Mouse (Mus musculus) kidney, embryonic 15.5 days (tissue): ENCODE results near the gene Usp42. TPM values are rescaled to one million over a fixed set of nuclear protein-coding genes. Genes with fewer than 3 reads are reported as not detected.

Experiments
- ATAC-seq: fragments of 200-750 bp; cut with Nextera tagmentation; replicated peaks from 2 replicates; pipeline ENCODE4 v1.8.0; 2017; ENCODE audit warnings: moderate TSS enrichment; ENCODE audit not compliant: low FRiP score
- H3K27ac ChIP-seq: fragments of 300-500 bp; sonication (generic); 2 replicates; pipeline ENCODE4 v1.5.1; 2015; ENCODE audit warnings: mild to moderate bottlenecking, inconsistent platforms
- H3K27me3 ChIP-seq: fragments of 300-500 bp; sonication (generic); 2 replicates; pipeline ENCODE4 v1.6.1; 2015; ENCODE audit warnings: inconsistent platforms
- H3K36me3 ChIP-seq: fragments of 300-500 bp; sonication (generic); 2 replicates; pipeline ENCODE4 v1.6.1; 2015; ENCODE audit warnings: inconsistent platforms
- H3K4me1 ChIP-seq: fragments of 300-500 bp; sonication (generic); 2 replicates; pipeline ENCODE4 v1.6.1; 2015; ENCODE audit warnings: inconsistent platforms
- H3K4me2 ChIP-seq: fragments of 300-500 bp; sonication (generic); 2 replicates; pipeline ENCODE4 v1.6.1; 2015; ENCODE audit warnings: moderate library complexity, mild to moderate bottlenecking, inconsistent platforms
- H3K4me3 ChIP-seq: fragments of 300-500 bp; sonication (generic); replicated peaks from 2 replicates; pipeline ENCODE4 v1.5.1; 2015; ENCODE audit warnings: mild to moderate bottlenecking, inconsistent platforms
- H3K9ac ChIP-seq: fragments of 300-500 bp; sonication (generic); 2 replicates; pipeline ENCODE4 v1.6.1; 2015; ENCODE audit warnings: mild to moderate bottlenecking, inconsistent platforms
- H3K9me3 ChIP-seq: fragments of 300-500 bp; sonication (generic); replicated peaks from 2 replicates; pipeline ENCODE4 v1.6.1; 2016; ENCODE audit warnings: inconsistent platforms
- WGBS: fragments of 180-500 bp; shearing (Covaris S2); methylation state at CpG from one replicate; pipeline ENCODE4 v1.1.7; 2015; ENCODE audit warnings: mixed read lengths; 5-methylcytosine and 5-hydroxymethylcytosine counted together
- polyA plus RNA-seq: library from polyadenylated mRNA; unstranded; fragments of >200 nt; fragmentation: Nextera tagmentation; extraction: Ambion mirVana; gene quantifications from 2 replicates; pipeline ENCODE4 v1.2.1, GENCODE M21; 2015

The Usp42 gene
- polyA plus RNA-seq, 1 experiment from 2014 or later: 17.9 TPM

GRCm38 (mm10) chr5:143684911-143685390, 47.1 kb downstream of the Usp42 start:
- ATAC-seq: no peak
- 83% methylated on average over 8 of the region's 8 CpGs for WGBS
- H3K27me3 ChIP-seq: no peaks in the 10 kb centered on the region

GRCm38 (mm10) chr5:143683696-143684095, 48.4 kb downstream of the Usp42 start:
- Histone ChIP-seq H3K27me3 (no peaks in the 10 kb centered on the region), H3K4me2 (no peak overlapping the region), H3K27ac (peak overlapping the region; percentile 28; the same call in 1 of the 2 replicates), H3K36me3 (peaks cover 31% of the 10 kb centered on the region), H3K4me3 (no peak overlapping the region), H3K9ac (no peak overlapping the region), H3K9me3 (no peaks in the 10 kb centered on the region), H3K4me1 (peaks cover 23% of the 10 kb centered on the region)
- 37% methylated on average over 6 of the region's 6 CpGs for WGBS
- ATAC-seq: 0 out of 2 replicates have a peak, but pooled peaks have one; percentile 43

More at GRCm38 (mm10) chr5:143684911-143685390, 47.1 kb downstream of the Usp42 start:
- Histone ChIP-seq H3K9ac (no peak overlapping the region), H3K36me3 (peaks cover 39% of the 10 kb centered on the region), H3K4me2 (no peak overlapping the region), H3K4me3 (no peak overlapping the region), H3K27ac (no peak overlapping the region), H3K9me3 (no peaks in the 10 kb centered on the region), H3K4me1 (peaks cover 16% of the 10 kb centered on the region)

- H3K4me2 ChIP-seq: no peak overlapping the region
- no peak overlapping the region for H3K27ac ChIP-seq
- H3K9me3 ChIP-seq: no peaks in the 10 kb centered on the region
- H3K4me1 ChIP-seq: peaks cover 54% of the 10 kb centered on the region
- H3K9ac ChIP-seq: no peak overlapping the region
- H3K4me3 ChIP-seq: no peak overlapping the region
- no peaks in the 10 kb centered on the region for H3K27me3 ChIP-seq
- no peaks in the 10 kb centered on the region for H3K36me3 ChIP-seq
- no peak for ATAC-seq
- 68% methylated on average over 6 of the region's 6 CpGs for WGBS
Observed at GRCm38 (mm10) chr5:143679654-143680053, 52.4 kb downstream of the Usp42 start.

DNA sequence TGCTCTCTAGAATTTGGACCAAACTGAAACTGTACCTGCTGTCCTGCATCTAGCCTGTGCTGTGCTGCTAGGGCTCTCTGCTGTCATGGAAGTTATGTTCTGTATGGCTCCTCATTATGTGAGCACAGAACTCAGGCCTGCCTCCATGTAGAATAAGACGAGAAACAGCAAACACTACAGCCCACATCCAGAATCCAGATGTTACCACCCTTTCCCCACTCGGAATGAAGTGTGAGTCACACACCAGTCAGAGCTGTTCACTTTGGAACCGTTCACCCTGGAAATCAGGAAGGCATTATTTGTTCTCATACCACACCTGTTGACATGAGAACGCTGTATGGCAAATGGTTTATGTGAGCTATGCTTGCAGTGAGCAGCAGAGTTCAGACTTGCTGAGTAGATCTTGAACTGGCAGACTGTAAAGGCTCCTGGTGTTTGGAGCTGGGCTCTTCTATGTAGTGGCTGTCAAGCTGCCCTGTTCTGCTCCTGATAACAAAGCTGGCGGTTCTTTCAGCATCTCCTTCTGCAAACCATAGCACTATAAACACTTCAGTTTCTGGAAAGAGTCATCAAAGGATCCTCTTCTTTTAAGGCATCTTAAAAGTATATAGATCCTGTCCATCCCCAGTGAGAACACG, 53.3 kb downstream of the Usp42 start:
- ATAC-seq: no peak
- Histone ChIP-seq H3K27me3 (no peaks in the 10 kb centered on the region), H3K9ac (no peak overlapping the region), H3K4me3 (no peak overlapping the region), H3K4me2 (no peak overlapping the region), H3K4me1 (peaks cover 56% of the 10 kb centered on the region), H3K9me3 (no peaks in the 10 kb centered on the region), H3K27ac (no peak overlapping the region; the same call in 1 of the 2 replicates), H3K36me3 (no peaks in the 10 kb centered on the region)
- whole genome bisulfite sequencing: 61% methylated on average over 6 of the region's 6 CpGs

DNA sequence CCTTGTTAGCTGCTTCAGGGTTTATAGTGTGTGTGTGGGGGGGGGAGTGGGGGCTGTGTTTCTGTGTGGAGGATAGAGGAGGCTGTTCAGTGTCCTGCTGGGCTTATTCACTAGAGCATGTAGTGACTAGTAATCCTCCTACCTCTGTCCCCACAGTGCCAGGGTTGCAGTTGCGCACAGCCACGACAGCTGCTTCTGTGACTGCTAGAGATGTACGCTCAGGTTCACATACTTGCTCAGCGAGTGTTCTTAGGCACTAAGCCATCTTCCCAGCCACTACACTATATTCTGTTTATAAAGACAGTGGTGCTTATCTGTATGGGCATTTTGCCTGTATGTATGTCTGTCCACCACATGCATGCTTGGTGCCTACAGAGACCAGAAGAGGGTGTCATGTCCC, 54.7 kb downstream of the Usp42 start:
- 69% methylated on average over 4 of the region's 4 CpGs for WGBS
- Histone ChIP-seq H3K27ac (peak overlapping the region; percentile 37; the same call in 1 of the 2 replicates), H3K9me3 (no peaks in the 10 kb centered on the region), H3K4me3 (no peak overlapping the region), H3K36me3 (no peaks in the 10 kb centered on the region), H3K4me1 (peaks cover 50% of the 10 kb centered on the region), H3K9ac (no peak overlapping the region), H3K27me3 (no peaks in the 10 kb centered on the region), H3K4me2 (no peak overlapping the region)
- ATAC-seq: no peak; the same call in 1 of the 2 replicates

DNA sequence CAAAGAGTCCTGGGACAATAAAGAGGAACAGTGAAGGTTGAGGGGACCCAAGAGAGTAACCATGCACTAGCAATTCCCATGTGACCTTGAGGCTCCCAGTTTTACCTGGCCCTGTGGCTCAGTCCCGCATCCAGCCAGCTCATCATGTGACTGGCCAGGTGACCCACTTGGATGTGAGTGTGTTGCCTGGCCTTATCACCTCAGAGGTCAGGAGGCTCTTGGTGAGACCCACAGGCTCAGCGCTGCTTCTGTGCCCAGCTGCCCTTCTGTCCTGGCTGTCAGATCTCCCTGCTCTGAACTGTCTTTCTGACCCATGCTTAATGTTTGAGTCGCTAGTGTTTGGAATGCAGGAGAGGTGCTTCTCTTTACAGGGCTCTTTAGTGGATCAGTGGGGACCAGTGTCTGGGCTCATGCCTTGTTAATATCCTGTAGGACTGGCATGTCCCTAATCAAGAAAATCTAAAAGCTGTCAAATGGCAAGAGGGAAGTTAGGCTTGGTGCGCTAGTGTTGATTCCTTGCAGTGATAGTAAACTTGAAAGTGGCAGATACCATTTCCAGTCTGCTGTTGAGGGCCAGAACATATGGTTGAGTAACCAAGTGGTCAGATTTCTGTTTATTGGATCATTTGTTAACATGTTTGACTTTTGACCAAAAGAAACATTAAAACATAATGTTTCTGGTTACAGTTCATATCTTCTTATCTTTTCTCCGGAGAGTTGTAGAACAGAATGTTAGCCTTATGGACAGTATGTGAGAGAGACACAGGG, 55.7 kb downstream of the Usp42 start:
- no peaks in the 10 kb centered on the region for H3K36me3 ChIP-seq
- no peak for ATAC-seq
- H3K27me3 ChIP-seq: no peaks in the 10 kb centered on the region
- H3K27ac ChIP-seq: peak overlapping the region; percentile 25; the same call in 1 of the 2 replicates
- H3K4me3 ChIP-seq: no peak overlapping the region
- 43% methylated on average over 5 of the region's 5 CpGs for WGBS
- no peak overlapping the region for H3K9ac ChIP-seq
- no peaks in the 10 kb centered on the region for H3K9me3 ChIP-seq
- H3K4me2 ChIP-seq: no peak overlapping the region
- peaks cover 55% of the 10 kb centered on the region for H3K4me1 ChIP-seq

GRCm38 (mm10) chr5:143674576-143674975, 57.5 kb downstream of the Usp42 start:
- Histone ChIP-seq H3K27ac (peak overlapping the region; percentile 29; the same call in 1 of the 2 replicates), H3K9me3 (no peaks in the 10 kb centered on the region), H3K4me3 (no peak overlapping the region), H3K4me1 (peaks cover 66% of the 10 kb centered on the region), H3K36me3 (no peaks in the 10 kb centered on the region), H3K4me2 (no peak overlapping the region), H3K27me3 (no peaks in the 10 kb centered on the region), H3K9ac (no peak overlapping the region)
- no peak for ATAC-seq
- 47% methylated on average over 5 of the region's 5 CpGs for WGBS

DNA sequence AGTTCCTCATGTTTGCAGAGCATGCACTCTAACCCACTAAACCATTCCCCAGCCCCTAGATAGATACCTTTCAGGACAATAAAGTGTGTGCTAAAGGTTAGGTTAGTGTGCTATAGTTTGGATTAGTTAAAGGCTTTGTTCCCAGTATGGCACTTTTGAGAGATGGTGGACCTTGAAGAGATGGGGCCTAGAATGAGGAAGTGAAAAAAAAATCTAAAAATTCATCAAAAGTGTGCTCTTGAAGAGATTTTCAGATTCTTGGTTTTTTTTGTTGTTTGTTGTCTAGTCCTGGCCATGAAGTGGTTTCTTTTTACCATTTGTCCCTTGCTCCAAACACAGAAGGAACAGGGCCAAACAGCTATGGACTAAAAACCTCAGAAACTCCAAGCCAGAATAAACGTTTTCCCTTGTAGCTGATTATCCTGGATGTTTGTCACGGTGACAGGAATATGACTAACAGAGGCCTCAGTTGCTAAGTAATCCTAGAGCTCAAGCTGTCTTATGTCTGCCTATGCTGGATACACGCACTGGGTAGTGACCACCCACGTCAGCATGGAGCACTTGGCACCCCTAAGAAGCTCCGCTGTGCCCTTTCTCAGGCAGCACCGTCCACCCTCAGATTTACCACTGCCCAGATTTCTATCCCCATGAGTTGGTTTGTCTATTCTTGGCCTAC, 61.2 kb downstream of the Usp42 start:
- no peaks in the 10 kb centered on the region for H3K36me3 ChIP-seq
- 72% methylated on average over 6 of the region's 6 CpGs for WGBS
- no peak for ATAC-seq
- no peaks in the 10 kb centered on the region for H3K27me3 ChIP-seq
- no peaks in the 10 kb centered on the region for H3K9me3 ChIP-seq
- peaks cover 40% of the 10 kb centered on the region for H3K4me1 ChIP-seq
- H3K4me3 ChIP-seq: no peak overlapping the region
- no peak overlapping the region for H3K9ac ChIP-seq
- H3K4me2 ChIP-seq: no peak overlapping the region
- H3K27ac ChIP-seq: no peak overlapping the region

- H3K4me1 ChIP-seq: peaks cover 43% of the 10 kb centered on the region
- WGBS: 55% methylated on average over 2 of the region's 2 CpGs
- H3K36me3 ChIP-seq: no peaks in the 10 kb centered on the region
- H3K9ac ChIP-seq: no peak overlapping the region
- 0 out of 2 replicates have a peak overlapping the region, but pooled peaks have one; percentile 46 for H3K27ac ChIP-seq
- H3K9me3 ChIP-seq: no peaks in the 10 kb centered on the region
- ATAC-seq: no peak
- H3K4me2 ChIP-seq: no peak overlapping the region
- no peaks in the 10 kb centered on the region for H3K27me3 ChIP-seq
- H3K4me3 ChIP-seq: no peak overlapping the region
Observed at GRCm38 (mm10) chr5:143669839-143670238, 62.2 kb downstream of the Usp42 start.

DNA sequence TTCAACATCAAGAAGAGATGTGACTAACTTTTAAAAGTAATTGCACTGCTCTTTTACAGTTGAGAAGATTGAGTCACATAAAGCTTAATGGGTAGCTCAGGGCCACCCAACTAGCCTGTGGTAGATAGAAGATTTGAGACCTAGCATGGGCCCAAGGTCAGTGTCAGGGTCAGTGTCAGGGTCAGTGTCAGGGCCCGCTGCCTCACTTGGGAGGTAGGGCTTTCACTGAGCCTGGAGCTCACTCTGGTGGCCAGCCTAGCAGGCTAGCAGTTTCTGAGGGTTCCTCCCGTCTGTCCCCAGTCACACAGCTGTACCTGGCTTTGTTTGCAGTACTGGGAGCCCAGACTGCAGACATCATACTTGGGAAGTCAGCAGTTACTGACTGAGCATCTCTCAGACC, 62.7 kb downstream of the Usp42 start:
- Histone ChIP-seq H3K9ac (no peak overlapping the region), H3K36me3 (no peaks in the 10 kb centered on the region), H3K4me3 (no peak overlapping the region), H3K4me2 (no peak overlapping the region), H3K27ac (0 out of 2 replicates have a peak overlapping the region, but pooled peaks have one; percentile 46), H3K27me3 (no peaks in the 10 kb centered on the region), H3K4me1 (peaks cover 39% of the 10 kb centered on the region), H3K9me3 (no peaks in the 10 kb centered on the region)
- 38% methylated on average over 2 of the region's 2 CpGs for WGBS
- no peak for ATAC-seq

- Histone ChIP-seq H3K36me3 (no peaks in the 10 kb centered on the region), H3K27me3 (no peaks in the 10 kb centered on the region), H3K27ac (no peak overlapping the region), H3K9ac (no peak overlapping the region), H3K4me3 (no peak overlapping the region), H3K9me3 (no peaks in the 10 kb centered on the region), H3K4me1 (peaks cover 37% of the 10 kb centered on the region), H3K4me2 (no peak overlapping the region)
- ATAC-seq: no peak; the same call in 1 of the 2 replicates
- 58% methylated on average over 2 of the region's 2 CpGs for WGBS
Observed at GRCm38 (mm10) chr5:143668884-143669283, 63.2 kb downstream of the Usp42 start.

DNA sequence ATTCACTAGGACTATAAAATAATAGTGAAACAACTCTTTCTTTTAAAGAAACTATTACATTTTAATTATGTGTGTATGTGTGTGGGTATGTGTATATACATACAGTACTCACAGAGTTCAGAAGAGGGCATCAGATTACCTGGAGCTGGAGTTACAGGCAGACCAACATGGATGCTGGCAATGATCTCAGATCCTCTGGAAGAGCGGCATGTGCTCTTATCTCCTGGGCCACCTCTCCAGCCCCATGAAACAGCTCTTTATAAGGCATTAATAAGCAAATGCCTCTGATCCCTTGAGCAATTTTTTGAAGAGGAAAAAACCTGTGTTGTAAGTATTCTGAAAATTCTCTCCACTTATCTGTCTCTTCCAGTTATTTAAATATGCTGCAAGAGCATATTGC, 66.1 kb downstream of the Usp42 start:
- Histone ChIP-seq H3K4me2 (no peak overlapping the region), H3K27ac (no peak overlapping the region), H3K9me3 (no peaks in the 10 kb centered on the region), H3K27me3 (no peaks in the 10 kb centered on the region), H3K9ac (no peak overlapping the region), H3K4me1 (peaks cover 45% of the 10 kb centered on the region), H3K4me3 (no peak overlapping the region), H3K36me3 (no peaks in the 10 kb centered on the region)
- 100% methylated on average over 1 of the region's 1 CpGs for WGBS
- no peak for ATAC-seq
